Mouse (Mus musculus) heart, postnatal 25 days (tissue): Measurements from ENCODE around the gene Fggy. TPM values are rescaled to one million over a fixed set of nuclear protein-coding genes. Genes with fewer than 3 reads are reported as not detected.

Experiments used
- DNase-seq: peaks from one replicate; pipeline ENCODE4 v3.0.0; 2022; ENCODE audit warnings: low spot score
- intact Hi-C: fragments of 180-260 bp; cut with DNase I; formaldehyde crosslinking; loops from one replicate; pipeline ENCODE4 v1.15.1; 2025
- total RNA-seq, 2 experiments: library from RNA; stranded (reverse); gene quantifications; 2 replicates each; pipeline ENCODE4 v1.2.3; 2021

The Fggy gene
- 1 to 10 TPM; 4.6 to 7.8 TPM for total RNA-seq

DNA sequence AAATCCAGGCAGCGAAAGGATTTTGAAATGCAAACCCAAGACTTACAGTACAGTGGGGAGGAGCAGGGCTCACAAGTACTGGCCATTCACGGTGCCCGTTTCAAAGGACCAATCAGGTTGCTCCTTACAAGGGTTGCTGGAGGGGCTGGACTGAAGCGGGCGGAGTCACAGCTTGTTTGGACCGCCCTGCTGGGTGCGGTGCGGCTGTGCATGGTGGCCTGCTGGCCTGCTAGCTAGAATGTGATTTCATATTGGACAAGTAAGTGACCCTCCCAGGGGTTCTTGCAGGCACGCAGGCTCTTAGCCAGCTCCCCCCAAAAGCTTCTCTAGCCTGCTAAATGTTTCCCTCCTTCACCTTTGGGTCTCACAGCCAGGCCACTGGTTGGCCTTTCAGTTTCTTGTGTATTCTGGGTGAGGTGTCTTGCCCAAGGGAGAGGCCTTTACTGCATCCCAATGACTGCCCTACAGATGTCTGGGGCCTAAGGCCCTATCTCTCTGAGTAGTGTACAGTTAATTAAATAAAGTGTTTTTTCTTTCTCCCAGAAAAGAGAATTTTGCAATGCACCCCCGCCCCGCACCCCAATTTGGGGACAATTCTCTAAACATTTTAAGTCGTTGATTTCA lies at the start of gene Fggy:
Fggy (plus strand) TSS at position 175 of the 624 bp plus-strand sequence.
- peak; percentile 95 for DNase-seq
- intact Hi-C loops = loop anchor here (2.0 to 10.0 kb wide), 2 partner anchors 393 to 507 kb away; no protein-coding TSS in a partner anchor

DNA sequence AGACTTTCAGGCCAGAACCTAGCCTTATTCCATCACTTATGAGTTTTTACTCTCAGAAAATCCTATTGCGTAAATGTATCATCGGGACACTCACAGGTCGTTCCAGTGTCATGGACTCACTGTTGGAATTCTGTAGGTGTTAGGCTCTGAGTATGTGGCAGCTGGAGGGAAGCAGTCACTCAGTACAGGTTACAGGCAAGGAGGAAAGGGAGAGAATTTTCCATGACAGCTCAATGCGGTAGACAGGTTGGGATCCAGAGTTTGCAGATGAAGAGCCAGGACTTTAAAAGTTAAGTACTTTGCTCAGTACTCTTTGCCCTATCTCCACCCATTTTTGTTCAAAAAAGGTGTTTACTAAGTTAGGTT lies 49.4 kb upstream of the Fggy start:
- DNase-seq = no peak
- intact Hi-C loops = no loop called here

DNA sequence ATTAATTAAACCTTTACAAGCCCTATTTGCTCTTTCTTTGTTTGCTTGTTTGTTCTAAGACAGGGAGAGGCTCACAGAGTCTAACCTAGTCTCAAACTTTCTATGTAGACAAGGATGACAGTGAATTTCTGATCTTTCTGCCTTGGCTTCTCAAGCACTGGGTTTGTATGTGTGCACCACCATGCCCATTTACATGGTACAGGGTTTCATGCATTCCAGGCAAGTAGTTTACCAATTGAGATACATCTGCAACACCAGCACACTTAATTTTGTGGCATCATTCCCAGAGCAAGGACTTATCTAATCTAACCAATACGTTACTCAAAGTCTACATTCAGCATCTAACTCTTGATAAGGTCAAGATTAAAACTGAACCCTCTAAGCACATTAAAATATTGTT lies 38.9 kb upstream of the Fggy start:
- DNase-seq = no peak
- intact Hi-C loops = no loop called here

DNA sequence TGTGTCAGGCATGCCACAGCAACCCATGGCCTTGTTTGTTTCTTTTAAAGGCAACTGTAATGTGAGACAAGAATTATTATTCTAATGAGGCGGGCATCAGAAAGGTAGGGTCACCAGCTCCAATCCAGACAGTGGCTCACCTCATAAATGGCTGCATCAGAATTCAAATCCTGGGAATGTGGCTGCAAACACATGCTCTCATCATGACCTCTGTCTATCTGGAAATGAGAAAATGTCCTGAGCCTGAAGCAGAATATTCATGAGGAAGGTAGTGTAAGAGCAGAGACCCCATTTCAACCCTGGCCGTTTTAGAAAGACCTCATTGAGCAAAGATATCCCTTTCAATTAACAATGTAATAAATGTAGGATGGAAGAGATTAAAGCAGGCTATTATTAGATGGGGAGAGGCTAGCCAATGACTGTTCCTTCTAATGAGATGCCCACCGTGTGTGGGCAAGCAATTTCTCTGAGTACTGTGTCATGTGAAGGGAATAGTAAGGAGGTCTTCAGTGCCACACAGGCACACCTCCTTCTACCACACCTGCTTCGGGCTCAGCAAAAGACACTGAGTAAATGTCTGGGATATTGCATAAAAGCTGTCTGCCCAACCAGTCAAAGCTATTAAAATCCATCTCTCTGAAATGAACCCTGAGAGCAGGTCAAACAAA lies 37.2 kb upstream of the Fggy start:
- DNase-seq = no peak
- intact Hi-C loops = no loop called here

DNA sequence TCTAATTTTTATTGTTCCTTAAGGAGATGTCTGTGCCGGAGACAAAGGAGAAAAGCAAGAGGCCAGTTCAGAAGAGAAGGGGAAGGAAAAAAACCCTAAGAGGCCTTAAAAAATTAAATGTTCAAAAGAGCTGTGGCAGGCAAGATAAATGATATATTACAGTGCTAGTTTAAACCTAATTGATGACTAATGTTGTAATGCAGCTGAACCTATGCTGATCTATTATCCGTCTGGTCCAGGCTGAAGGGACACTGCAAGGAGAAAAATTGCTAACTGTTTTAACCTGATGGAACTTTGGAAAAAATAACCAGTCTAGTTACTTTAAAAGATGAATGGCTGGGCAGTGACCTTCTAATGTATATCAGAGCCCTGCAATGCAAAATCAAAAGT lies 36.7 kb upstream of the Fggy start:
- DNase-seq = no peak
- intact Hi-C loops = no loop called here

- DNase-seq = no peak
- intact Hi-C loops = no loop called here
Measured at GRCm38 (mm10) chr4:95526588-95526987, 30.7 kb upstream of the Fggy start.

- DNase-seq = no peak
- intact Hi-C loops = no loop called here
Measured at GRCm38 (mm10) chr4:95530757-95531156, 26.6 kb upstream of the Fggy start.

GRCm38 (mm10) chr4:95533946-95534345 lies 23.4 kb upstream of the Fggy start:
- no peak for DNase-seq
- intact Hi-C loops = no loop called here

GRCm38 (mm10) chr4:95541382-95542038 lies 15.8 kb upstream of the Fggy start:
- no peak for DNase-seq
- intact Hi-C loops = no loop called here

DNA sequence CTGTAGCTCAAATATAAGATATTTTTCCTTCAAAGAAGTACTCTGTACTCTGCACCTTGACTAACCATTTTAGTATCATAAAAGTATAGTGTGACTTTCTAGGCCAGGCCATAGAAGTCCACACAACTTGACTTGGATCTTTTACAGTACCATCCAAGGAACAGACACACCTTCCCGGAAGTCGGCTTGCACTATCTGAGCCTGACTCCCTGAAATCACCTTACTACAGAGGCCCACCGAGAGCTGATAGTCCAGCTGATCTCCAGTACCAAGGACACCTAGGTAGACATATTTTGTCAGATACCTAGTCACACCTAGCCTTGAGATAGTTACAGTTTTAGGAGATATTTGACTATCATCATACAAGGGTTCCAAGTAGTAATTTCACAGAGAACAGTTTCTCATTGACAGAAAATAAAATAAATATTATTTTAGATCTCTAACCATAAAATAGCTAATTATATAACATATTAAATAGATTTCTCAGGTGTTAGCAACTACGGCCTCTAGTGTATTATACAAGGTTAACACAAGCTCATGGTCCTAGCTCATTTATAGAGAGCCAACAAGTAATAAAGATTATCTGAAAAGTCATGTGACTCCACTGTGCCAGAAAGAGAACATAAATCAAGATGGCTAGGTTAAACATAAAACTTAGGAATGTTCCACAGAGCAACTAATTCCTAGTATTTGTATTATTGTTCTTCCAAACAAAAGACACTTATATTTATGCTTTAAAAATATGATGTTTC lies 15.1 kb upstream of the Fggy start:
- no peak for DNase-seq

GRCm38 (mm10) chr4:95543529-95543928 lies 13.8 kb upstream of the Fggy start:
- no peak for DNase-seq
- intact Hi-C loops = no loop called here

More for the DNA sequence above, 15.1 kb upstream of the Fggy start:
- intact Hi-C loops = no loop called here

GRCm38 (mm10) chr4:95556663-95557332 lies 509 bp upstream of the Fggy start:
- DNase-seq = no peak
- intact Hi-C loops = loop anchor here (2.0 to 10.0 kb wide), 2 partner anchors 392 to 506 kb away; no protein-coding TSS in a partner anchor

- peak; percentile 3 for DNase-seq
- intact Hi-C loops = loop anchor here (10.0 kb wide), 1 partner anchor 394 kb away; no protein-coding TSS in a partner anchor
Measured at GRCm38 (mm10) chr4:95558271-95558888, 1.1 kb downstream of the Fggy start.

DNA sequence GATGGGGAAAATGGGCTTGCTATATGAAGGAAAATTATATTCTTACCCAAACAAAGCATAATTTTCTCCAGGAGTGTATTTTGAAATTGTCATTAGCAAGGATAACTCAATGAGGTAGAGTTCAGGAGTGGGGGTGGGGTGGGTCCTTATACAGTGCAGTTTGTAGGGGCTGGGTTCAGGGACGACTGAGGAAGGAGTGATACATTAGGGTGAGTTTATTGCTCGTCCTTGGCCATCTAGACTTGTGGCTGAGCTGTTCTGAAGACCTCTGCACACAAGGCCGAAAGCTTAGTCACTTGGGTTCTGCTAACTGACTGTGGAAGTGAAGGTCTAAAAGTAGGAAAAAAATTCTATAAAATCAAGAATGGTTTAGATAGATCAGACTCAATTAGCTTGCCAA lies 14.3 kb downstream of the Fggy start:
- intact Hi-C loops = no loop called here
- no peak for DNase-seq

DNA sequence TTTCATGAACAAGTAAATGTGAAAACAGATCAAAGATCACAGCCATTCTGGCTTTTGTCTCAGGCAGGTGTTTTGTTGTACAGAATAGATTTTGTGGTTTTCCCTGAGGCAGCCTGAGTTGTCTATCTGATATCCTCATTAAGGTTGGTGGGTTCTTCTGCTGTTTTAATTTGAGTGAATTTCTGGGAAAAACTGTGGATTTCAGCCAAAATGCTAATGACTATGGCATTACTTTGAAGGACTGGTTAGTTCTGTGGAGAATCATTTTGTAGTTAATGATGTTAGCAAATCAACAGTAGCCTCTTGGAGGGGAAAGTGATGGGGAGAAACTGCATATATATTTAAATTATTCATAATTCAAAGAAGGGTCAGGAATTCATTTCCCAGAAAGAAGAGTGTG lies 16.4 kb downstream of the Fggy start:
- intact Hi-C loops = no loop called here

GRCm38 (mm10) chr4:95575411-95575911 lies 18.2 kb downstream of the Fggy start:
- no peak for DNase-seq
- intact Hi-C loops = no loop called here

More for the DNA sequence above, 16.4 kb downstream of the Fggy start:
- DNase-seq = no peak

DNA sequence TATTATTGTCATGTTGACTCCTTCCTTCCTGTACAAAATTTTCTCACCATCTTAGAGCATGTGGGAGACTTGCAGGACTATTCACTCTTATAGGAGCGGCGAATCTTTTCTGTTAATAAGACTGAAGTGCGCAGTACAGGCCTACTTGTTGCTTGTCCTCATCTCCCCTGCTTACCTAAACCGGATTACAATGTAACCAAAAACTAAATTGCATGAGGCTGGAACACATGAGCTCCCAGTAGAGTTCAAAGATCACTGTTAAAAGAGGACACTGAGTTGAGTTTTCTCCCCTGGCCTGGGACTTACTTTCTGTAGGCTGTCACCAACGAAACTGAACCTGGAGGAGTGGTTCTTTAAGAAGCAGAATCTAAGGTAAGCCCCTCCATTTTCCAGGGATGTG lies 21.9 kb downstream of the Fggy start:
- intact Hi-C loops = no loop called here

DNA sequence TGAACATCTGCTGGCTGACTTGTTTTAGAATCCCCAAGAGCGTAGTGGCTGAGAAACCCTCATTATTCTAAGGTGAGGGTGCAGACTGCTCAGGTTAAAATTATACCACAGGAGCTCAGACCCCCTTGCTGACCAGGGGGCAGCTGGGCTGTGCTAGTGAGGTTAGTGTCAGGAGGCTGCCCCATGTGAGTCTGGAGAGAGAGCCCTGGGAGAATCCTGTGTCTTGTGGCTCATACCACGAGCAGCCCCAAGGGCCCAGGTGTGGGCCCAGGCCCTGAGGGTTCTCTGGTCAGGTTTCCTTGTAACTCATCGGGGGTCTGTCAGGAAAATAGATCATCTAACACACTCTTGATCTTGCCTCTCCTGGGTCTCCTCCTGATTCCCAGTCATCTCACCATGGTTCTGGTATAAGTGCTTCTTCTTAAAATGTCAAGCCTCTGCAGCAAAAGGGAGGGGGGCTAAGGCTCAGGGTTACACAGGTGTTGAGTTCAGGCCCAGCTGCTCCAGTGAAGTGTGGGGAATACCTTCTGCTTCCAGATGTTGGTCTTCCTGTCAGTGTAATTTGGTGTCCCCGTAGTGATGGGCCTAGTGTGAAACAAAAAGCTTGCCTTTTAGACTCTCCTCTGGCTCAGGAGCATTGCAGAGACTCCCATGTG lies 26.9 kb downstream of the Fggy start:
- DNase-seq = no peak
- intact Hi-C loops = no loop called here

More for the DNA sequence above, 21.9 kb downstream of the Fggy start:
- DNase-seq = no peak
